Mouse (Mus musculus) hindbrain, embryonic 12.5 days (tissue): ENCODE measurements at regions not wholly inside any gene's neighbourhood (a gene's known extent, or its start where the extent isn't known, plus 50 kb on each side); places are given as distances from the start of the nearest gene placed in this dataset.

Experiments used
- ATAC-seq: fragments of 200-750 bp; cut with Nextera tagmentation; 2 replicates; pipeline ENCODE4 v1.8.0; 2017; ENCODE audit warnings: moderate TSS enrichment; ENCODE audit not compliant: low FRiP score
- H3K27ac ChIP-seq: fragments of 300-500 bp; sonication (generic); 2 replicates; pipeline ENCODE4 v1.5.1; 2016; ENCODE audit warnings: mild to moderate bottlenecking
- H3K27me3 ChIP-seq: fragments of 300-500 bp; sonication (generic); 2 replicates; pipeline ENCODE4 v1.6.1; 2016; ENCODE audit warnings: mild to moderate bottlenecking
- H3K36me3 ChIP-seq: fragments of 300-500 bp; sonication (generic); 2 replicates; pipeline ENCODE4 v1.6.1; 2016; ENCODE audit warnings: mild to moderate bottlenecking
- H3K4me1 ChIP-seq: fragments of 300-500 bp; sonication (generic); 2 replicates; pipeline ENCODE4 v1.6.1; 2016
- H3K4me2 ChIP-seq: fragments of 300-500 bp; sonication (generic); replicated peaks from 2 replicates; pipeline ENCODE4 v1.6.1; 2016; ENCODE audit warnings: mild to moderate bottlenecking
- H3K4me3 ChIP-seq: fragments of 300-500 bp; sonication (generic); 2 replicates; pipeline ENCODE4 v1.5.1; 2016; ENCODE audit warnings: mild to moderate bottlenecking
- H3K9ac ChIP-seq: fragments of 300-500 bp; sonication (generic); 2 replicates; pipeline ENCODE4 v1.6.1; 2016; ENCODE audit warnings: mild to moderate bottlenecking, moderate library complexity
- H3K9me3 ChIP-seq: fragments of 300-500 bp; sonication (generic); replicated peaks from 2 replicates; pipeline ENCODE4 v1.6.1; 2016; ENCODE audit warnings: mild to moderate bottlenecking
- WGBS: fragments of 180-500 bp; shearing (Covaris S2); methylation state at CpG from one replicate; pipeline ENCODE4 v1.1.7; 2016; 5-methylcytosine and 5-hydroxymethylcytosine counted together

DNA sequence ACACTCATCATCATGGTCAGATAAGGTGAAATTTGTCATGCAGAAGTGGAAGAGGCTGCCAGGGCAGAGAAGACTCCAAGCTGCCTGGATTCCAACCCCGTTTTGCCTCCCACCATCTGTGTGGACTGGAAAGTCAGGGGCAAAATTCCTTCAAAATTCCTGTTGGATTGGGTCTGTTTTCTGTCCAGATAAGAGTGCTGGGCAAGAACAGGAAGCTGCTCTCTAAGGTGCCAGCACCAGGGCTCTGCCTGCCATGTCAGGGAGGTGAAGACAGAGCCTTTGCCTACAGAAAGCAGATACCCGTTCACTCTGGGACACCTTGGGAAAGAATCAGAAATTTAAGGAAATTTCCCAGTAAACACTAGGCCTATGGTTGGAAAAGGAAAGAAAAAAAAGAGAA is 112.5 kb upstream of the Sash1 start:
- Histone ChIP-seq H3K9me3 (no peaks in the 10 kb centered on the region), H3K4me1 (peaks cover 7% of the 10 kb centered on the region), H3K27ac (no peak overlapping the region), H3K4me3 (no peak overlapping the region), H3K9ac (no peak overlapping the region), H3K4me2 (no peak overlapping the region), H3K27me3 (no peaks in the 10 kb centered on the region), H3K36me3 (no peaks in the 10 kb centered on the region)
- WGBS, result 65% methylated on average over 2 of the region's 2 CpGs
- no peak for ATAC-seq

DNA sequence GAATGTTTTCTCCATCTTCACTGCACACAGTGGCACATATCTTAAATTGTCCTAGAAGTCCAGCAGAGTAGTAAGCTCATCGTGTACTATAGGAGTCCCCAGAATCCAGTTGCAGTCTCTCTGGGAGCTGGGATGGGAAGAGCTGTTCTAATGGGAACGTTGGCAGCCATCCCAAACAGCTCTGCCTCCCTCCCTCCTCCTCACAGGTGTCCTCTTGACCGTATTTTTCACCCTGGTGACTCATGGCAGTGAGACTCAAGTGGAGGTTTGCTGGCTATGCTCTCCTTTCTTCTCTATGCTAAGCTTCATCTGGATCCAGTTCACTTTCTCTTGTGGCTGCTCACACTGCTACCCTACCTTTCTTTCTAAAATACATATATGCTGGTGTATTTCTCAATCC is 109.2 kb upstream of the Sash1 start:
- Histone ChIP-seq H3K4me1 (peaks cover 12% of the 10 kb centered on the region), H3K4me2 (no peak overlapping the region), H3K9me3 (no peaks in the 10 kb centered on the region), H3K36me3 (no peaks in the 10 kb centered on the region), H3K9ac (no peak overlapping the region), H3K27ac (no peak overlapping the region), H3K27me3 (no peaks in the 10 kb centered on the region), H3K4me3 (no peak overlapping the region)
- 67% methylated on average over 3 of the region's 3 CpGs for WGBS
- no peak for ATAC-seq

DNA sequence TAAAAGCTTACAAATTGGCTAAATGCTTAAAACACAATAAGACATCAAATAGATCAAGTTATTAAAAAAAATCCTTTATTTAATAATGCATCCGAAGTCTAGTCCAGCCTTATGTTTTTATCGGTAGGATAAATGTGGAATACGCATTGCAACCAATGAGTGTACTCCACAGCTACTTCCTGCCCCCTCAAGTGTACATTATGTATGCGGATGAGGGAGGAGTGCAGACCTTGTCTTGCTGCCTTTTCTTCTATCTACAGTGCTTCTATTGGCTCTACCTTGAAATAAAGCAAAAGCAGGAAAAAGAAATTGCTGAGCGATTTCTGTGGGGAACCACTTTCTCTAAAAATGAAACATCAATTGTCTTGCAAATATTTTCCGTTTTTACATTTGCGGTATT is 100.5 kb upstream of the Sash1 start:
- 86% methylated on average over 7 of the region's 7 CpGs for WGBS
- ATAC-seq, result no peak
- H3K36me3 ChIP-seq, result no peaks in the 10 kb centered on the region

DNA sequence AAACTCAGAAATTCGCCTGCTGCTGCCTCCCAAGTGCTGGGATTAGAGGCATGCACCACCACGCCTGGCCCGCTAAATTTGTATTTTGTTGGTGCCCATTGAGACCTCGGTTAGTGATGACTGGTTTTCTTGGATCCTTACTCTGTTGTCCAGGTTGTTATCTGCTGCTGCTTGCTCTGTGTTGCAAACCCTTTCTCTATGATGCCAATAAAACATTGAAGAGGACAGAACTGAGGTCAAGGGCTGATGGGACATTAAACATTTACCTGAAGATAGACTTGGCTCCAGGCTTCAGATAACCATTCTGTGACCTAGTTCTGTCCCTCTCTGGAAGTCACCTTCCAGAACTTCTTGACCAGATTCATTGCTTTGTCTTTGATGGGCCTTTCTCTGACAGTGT is 97.5 kb upstream of the Sash1 start:
- WGBS, result 86% methylated on average over 4 of the region's 4 CpGs
- Histone ChIP-seq H3K36me3 (no peaks in the 10 kb centered on the region), H3K9me3 (no peaks in the 10 kb centered on the region), H3K4me1 (no peaks in the 10 kb centered on the region), H3K4me3 (no peak overlapping the region), H3K27me3 (no peaks in the 10 kb centered on the region), H3K27ac (no peak overlapping the region), H3K9ac (no peak overlapping the region), H3K4me2 (no peak overlapping the region)
- no peak for ATAC-seq

More for the DNA sequence above, 100.5 kb upstream of the Sash1 start:
- Histone ChIP-seq H3K27ac (no peak overlapping the region), H3K4me3 (no peak overlapping the region), H3K27me3 (no peaks in the 10 kb centered on the region), H3K4me2 (no peak overlapping the region), H3K4me1 (0 out of 2 replicates have a peak, but pooled peaks cover under 1% of the 10 kb centered on the region), H3K9ac (no peak overlapping the region), H3K9me3 (no peaks in the 10 kb centered on the region)

DNA sequence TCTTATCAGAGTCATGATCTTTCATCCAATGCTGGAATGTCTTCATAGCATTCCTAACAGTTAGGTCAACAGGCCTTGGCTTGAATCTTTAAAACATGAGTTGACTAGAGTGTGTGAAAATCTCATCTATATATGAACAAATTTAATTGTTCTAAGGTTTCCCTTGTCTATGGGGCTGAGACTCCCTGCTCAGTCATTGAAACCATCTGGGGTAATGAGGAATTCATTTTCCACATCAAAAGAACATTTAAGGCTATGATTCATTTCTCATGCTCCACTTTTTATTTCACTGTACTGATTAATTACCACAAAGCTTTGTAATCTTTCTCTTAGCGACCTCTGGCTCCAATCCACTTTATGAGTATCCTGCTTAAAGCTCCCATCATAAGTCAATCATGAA is 94.7 kb upstream of the Sash1 start:
- Histone ChIP-seq H3K9me3 (no peaks in the 10 kb centered on the region), H3K36me3 (no peaks in the 10 kb centered on the region), H3K4me1 (no peaks in the 10 kb centered on the region), H3K27me3 (no peaks in the 10 kb centered on the region), H3K4me2 (no peak overlapping the region), H3K4me3 (no peak overlapping the region), H3K9ac (no peak overlapping the region), H3K27ac (no peak overlapping the region)
- 84% methylated on average over 1 of the region's 1 CpGs for WGBS
- no peak for ATAC-seq

DNA sequence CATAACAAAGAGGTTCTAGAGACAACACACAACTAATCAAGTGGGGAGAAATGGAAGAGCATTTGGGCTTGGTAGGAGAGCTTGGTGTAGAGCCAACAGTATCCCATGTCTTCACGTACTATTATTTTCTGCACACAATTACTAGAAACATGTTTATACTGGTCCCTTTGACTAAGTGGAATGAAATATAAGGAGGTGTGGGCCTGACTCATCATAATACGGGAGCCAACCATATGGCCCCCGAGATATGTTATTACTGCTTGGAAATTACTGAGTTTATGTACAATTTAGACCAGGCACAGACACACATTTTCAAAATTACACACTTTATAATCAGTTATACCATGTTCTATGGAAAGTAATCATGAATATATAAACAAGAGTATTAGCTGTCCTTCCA is 92.7 kb upstream of the Sash1 start:
- Histone ChIP-seq H3K27ac (no peak overlapping the region), H3K9ac (no peak overlapping the region), H3K4me2 (no peak overlapping the region), H3K27me3 (no peaks in the 10 kb centered on the region), H3K9me3 (no peaks in the 10 kb centered on the region), H3K36me3 (no peaks in the 10 kb centered on the region), H3K4me3 (no peak overlapping the region), H3K4me1 (no peaks in the 10 kb centered on the region)
- no peak for ATAC-seq
- WGBS, result 88% methylated on average over 3 of the region's 3 CpGs

DNA sequence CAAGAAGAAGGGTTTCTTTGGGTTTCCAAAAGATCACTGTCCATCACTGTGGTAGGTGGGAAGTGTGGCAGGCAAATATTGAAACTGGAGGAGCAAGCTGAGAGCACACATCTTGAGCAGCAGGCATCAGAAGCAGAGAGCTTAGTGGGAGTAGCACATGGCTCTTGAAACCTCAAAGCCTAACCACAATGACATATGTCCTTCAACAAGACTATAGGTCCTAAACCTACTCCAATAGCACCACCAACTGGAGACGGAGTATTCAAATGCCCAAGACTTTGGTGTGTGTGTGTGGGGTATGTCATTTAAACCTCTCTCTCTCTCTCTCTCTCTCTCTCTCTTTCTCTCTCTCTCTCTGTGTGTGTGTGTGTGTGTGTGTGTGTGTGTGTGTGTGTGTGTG is 88.1 kb upstream of the Sash1 start:
- WGBS, result 88% methylated on average over 1 of the region's 1 CpGs
- no peaks in the 10 kb centered on the region for H3K36me3 ChIP-seq
- H3K27me3 ChIP-seq, result no peaks in the 10 kb centered on the region
- H3K9me3 ChIP-seq, result no peaks in the 10 kb centered on the region
- no peak for ATAC-seq
- H3K4me1 ChIP-seq, result no peaks in the 10 kb centered on the region
- H3K4me3 ChIP-seq, result no peak overlapping the region
- H3K4me2 ChIP-seq, result no peak overlapping the region
- H3K27ac ChIP-seq, result no peak overlapping the region
- no peak overlapping the region for H3K9ac ChIP-seq

DNA sequence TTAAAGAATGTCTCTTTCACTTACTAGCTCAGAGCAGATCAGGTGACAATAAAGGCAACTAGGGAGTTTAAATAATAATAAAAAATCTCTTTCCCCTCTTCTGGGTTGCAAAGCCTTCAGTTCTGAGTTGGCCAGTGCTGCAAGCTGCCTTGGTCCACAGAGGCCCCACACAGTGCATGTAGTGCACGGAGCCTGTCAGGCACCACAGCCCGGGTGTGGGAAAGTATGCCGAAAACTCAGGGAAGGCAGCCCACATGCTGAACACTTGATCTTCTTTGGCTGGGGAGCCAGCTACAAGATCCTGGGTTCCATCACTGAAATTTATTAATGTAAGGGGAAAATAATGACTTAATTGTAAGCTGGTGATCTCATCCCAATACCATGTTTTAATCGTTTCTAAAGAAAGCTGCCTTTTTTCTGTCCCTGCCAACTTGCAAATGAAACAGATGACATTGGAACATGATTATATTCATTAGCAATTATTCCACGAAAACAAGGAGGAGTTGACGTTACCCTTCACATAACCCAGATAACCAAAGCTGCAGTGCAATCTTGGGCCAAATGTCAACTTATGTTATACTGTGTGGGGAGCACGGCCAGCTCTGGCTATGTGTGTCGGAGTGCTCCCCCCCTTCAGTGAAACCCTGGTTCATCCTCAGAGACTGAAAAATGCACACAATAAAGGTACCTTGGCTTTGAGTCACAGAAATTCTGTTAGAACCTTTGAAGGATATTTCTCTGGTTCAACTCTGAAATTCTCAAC is 87.1 kb upstream of the Sash1 start:
- ATAC-seq, result no peak
- Histone ChIP-seq H3K36me3 (no peaks in the 10 kb centered on the region), H3K4me1 (peaks cover 9% of the 10 kb centered on the region), H3K9ac (no peak overlapping the region), H3K9me3 (no peaks in the 10 kb centered on the region), H3K4me2 (no peak overlapping the region), H3K27ac (no peak overlapping the region), H3K4me3 (no peak overlapping the region), H3K27me3 (no peaks in the 10 kb centered on the region)
- WGBS, result 70% methylated on average over 8 of the region's 8 CpGs

DNA sequence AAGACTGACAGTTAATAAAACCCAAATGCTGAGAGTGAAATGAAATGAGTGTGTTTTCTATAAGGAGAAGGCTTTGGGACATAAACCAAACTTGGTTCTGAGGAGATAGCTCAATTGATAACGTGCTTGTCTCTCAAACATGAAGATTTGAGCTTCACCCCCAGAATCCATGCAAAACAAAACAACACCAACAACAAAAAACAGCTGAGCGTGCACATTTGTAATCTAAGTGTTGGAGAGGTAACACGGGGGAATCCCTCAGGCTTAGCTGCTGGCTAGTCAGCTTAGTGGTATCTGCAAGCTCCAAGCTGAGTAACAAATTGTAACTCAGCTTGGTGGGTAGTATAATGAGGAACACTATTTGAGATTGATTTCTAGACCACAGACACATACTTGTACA is 84.9 kb upstream of the Sash1 start:
- H3K9me3 ChIP-seq, result no peaks in the 10 kb centered on the region
- H3K4me2 ChIP-seq, result no peak overlapping the region
- ATAC-seq, result no peak
- peaks cover 9% of the 10 kb centered on the region for H3K4me1 ChIP-seq
- 86% methylated on average over 3 of the region's 3 CpGs for WGBS
- H3K27ac ChIP-seq, result no peak overlapping the region
- no peak overlapping the region for H3K9ac ChIP-seq
- no peaks in the 10 kb centered on the region for H3K27me3 ChIP-seq
- H3K36me3 ChIP-seq, result no peaks in the 10 kb centered on the region
- H3K4me3 ChIP-seq, result no peak overlapping the region

DNA sequence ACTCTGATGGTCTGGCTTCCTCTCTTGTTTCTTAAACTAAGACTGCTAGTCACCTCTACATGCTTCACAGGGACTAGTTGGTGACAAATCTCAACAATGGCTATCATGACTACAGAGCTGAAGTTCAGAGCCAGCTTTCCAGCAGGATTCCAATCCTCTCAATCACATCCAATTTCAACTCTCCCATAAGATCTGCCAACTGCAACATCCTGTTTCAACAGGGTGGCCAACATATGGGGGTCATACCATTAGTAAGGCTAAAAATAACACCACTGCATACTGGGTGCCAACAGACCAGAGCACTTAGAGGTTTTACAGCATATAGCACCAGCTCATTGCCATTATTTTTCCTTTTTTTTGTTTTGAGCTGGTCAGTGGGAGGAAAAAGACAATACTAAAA is 83.7 kb upstream of the Sash1 start:
- no peak for ATAC-seq
- H3K4me3 ChIP-seq, result no peak overlapping the region
- H3K27me3 ChIP-seq, result no peaks in the 10 kb centered on the region
- no peak overlapping the region for H3K27ac ChIP-seq
- H3K36me3 ChIP-seq, result no peaks in the 10 kb centered on the region
- no peak overlapping the region for H3K4me2 ChIP-seq
- no peak overlapping the region for H3K9ac ChIP-seq
- peaks cover 9% of the 10 kb centered on the region for H3K4me1 ChIP-seq
- H3K9me3 ChIP-seq, result no peaks in the 10 kb centered on the region

DNA sequence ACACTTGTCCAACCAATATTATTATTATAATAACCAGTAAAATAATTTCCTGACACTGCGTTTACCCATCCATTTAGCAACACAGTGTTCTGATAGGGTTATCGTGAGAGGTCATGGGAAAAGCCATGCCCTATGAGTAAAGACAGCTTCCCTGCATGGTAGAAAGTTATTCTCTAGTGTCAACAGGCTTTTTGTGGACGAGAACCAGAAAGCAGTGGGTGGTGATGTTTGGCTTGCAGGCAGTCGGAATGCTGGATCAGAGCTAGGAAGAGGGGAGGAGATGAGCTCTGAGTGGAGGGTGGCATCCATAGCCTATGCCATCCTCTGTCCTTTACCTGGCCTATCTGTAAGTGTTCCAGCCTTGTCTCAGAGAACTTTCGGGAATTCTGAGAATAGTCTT is 83.1 kb upstream of the Sash1 start:
- no peak overlapping the region for H3K27ac ChIP-seq
- no peak overlapping the region for H3K4me3 ChIP-seq
- ATAC-seq, result no peak
- H3K36me3 ChIP-seq, result no peaks in the 10 kb centered on the region
- no peak overlapping the region for H3K4me2 ChIP-seq
- no peak overlapping the region for H3K9ac ChIP-seq
- no peaks in the 10 kb centered on the region for H3K27me3 ChIP-seq
- H3K4me1 ChIP-seq, result peaks cover 9% of the 10 kb centered on the region
- no peaks in the 10 kb centered on the region for H3K9me3 ChIP-seq
- WGBS, result 66% methylated on average over 5 of the region's 5 CpGs

DNA sequence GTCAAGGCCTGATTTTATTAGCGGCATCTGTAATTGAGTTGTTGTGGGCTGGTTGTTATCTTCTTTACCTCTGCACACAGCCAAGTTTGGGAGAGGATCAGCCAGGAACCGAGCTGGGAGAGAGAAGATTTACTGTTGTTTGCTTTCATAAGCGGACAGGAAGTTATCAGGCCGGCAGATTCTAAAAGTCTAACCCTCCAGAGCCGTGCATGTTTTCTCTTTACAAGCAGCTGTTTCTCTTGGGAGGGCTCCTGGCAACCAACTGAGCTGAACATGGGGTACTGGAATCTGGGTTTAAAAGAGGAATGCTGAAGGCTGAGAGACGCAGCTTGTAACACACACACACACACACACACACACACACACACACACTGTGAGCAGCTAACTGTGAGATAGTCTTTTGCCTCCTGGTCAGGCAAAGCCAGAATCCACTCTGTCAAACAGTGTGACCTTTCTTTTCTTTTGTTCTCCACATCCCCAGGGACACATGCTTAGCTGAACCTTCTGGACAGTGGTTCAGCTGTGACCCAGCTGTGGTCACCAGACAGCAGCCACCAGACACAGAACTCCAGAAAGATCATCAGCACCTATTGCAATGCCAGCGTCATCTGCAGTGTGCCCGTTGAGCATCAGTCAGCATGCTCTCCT is 82.5 kb upstream of the Sash1 start:
- Histone ChIP-seq H3K27me3 (no peaks in the 10 kb centered on the region), H3K9ac (no peak overlapping the region), H3K4me1 (peaks cover 9% of the 10 kb centered on the region), H3K4me3 (no peak overlapping the region), H3K4me2 (no peak overlapping the region), H3K36me3 (no peaks in the 10 kb centered on the region), H3K9me3 (no peaks in the 10 kb centered on the region), H3K27ac (peak overlapping the region; percentile 6; the same call in 1 of the 2 replicates)
- 53% methylated on average over 8 of the region's 8 CpGs for WGBS
- ATAC-seq, result no peak

DNA sequence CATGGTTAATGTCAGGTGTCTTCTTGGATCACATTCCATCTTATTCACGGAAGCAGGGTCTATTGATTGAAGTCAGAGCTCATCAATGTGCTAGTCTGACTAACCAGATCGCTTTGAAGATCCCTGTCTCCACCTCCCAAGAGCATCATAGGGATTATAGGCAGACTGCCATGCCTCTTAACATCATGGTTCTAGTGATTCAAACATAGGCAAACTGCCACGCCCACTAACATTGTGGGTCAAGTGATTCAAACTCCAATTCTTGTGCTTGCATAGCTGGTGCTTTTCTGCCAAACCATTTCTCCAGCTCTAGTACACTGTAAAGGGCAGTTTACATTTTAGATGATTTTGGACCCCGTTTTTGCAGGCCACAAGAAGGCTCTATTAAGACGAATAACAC is 77.1 kb upstream of the Sash1 start:
- no peak for ATAC-seq
- 80% methylated on average over 5 of the region's 5 CpGs for WGBS

More for the DNA sequence above, 77.1 kb upstream of the Sash1 start:
- H3K9me3 ChIP-seq, result no peaks in the 10 kb centered on the region
- H3K36me3 ChIP-seq, result no peaks in the 10 kb centered on the region
- no peak overlapping the region for H3K4me3 ChIP-seq
- H3K4me2 ChIP-seq, result no peak overlapping the region
- H3K4me1 ChIP-seq, result peaks cover 2% of the 10 kb centered on the region
- no peaks in the 10 kb centered on the region for H3K27me3 ChIP-seq
- no peak overlapping the region for H3K9ac ChIP-seq
- H3K27ac ChIP-seq, result no peak overlapping the region
